Mouse (Mus musculus): ENCODE measurements around the gene B4galt5.
"Not testable (repeated sequence)": the region's sequence is repeated elsewhere in the genome, so short reads cannot be mapped to it uniquely, and the experiment has no call there.

B4galt5 gene

DNA sequence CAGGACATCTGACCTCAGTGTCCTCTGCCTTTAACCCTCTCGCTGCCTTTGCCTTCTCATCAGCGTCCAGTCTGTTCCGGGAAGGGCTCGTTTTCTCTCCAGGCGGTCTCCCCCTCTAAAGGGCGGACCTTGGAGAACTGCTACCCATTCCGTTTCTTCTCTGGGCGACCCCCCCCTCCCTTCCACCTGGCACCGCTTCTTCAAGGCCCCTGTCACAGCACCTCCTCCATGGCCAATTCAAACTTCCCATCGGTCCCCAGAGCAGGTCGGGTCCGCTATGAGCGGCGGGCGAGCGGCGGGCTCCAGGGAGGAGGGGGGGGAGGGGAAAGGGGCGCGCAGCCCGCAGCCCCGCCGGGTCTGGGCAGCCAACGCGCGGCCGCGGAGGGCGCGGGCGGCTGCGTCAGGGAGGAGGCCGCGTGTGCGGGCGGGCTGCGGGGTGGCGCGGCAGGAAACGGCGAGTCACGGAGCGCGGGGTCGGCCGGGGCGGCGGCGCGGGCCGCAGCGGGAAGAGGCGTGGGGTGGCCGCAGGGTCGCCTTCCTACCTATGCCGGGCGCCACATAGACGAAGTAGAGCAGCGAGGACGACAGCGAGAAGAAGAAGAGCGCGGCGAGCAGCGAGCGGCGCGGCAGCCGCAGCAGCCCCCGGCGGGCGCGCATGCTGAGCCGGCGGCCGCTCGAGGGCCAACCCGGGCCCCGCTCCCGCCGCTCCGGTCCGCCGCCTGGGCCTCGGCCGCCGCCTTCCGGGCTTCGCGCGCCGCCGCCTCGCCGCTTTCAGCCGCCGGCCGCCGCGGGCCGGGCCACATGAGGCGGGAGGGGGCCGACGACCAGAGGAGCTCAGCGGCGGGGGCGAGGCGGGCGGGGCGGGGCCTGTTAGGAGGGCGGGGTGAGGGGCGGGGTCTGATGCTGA is at the start of gene B4galt5:
Gene B4galt5, minus strand, starts transcription at position 808 of the 907 bp plus-strand sequence.
- DNase-seq, result peak in 1 of 2 experiments; percentile 73

DNA sequence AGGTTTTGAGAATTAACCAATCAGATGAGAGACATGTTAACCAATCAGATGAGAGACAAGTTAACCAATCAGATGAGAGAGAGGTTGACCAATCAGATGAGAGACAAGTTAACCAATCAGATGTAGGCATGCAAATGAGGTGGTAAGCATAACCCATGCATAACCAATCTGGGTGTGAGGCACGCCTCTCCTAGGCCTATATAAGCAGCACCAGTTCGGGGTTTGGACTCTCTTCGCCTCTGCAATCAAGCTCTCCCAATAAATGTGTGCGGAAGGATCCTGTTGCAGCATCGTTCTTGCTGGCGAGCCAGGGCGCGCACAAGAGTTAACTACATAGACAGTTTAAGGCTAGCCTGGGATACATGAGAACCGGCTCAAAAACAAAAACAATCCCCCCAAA is 47.4 kb upstream of the B4galt5 start:
- not testable (repeated sequence) for DNase-seq

DNA sequence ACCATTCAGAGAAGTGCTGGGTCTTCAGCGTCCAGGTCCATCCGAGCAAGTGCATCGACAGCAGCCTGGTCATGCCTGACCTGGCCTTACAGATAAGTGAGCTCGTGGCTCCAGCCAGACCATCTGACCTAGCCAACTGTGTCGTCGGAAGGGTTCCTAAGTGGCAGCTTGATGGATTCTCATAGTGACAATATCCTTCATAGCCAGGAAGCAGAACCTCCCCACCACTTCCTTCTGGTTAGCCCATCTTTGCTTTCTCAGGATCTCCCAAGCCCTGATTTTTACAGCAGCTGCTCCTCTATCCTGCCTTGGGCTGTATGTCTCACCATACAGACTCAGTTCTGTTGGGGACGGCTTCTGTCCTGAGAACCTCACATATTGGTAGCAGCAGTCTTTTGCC is 45.4 kb upstream of the B4galt5 start:
- no peak for DNase-seq

DNA sequence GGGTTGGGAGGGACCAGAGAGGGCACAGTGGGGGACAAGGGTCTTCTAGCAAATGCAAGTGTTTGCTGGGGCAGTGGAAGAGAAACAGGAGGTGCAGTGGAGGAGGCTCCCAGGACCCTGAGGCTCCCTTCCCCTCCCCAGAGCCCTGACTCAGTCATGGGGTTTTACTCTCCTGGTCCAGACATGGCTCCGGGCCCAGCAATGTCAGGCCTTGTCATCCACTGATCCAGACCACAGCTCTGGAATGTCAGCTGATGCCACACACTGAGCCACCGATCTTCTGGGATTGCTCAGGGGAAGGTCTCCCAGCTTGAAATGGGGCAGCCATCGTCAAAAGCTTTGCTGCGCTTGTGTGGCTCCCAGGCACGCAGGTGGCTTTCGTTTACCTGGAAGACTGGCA is 38.0 kb upstream of the B4galt5 start:
- no peak for DNase-seq

DNA sequence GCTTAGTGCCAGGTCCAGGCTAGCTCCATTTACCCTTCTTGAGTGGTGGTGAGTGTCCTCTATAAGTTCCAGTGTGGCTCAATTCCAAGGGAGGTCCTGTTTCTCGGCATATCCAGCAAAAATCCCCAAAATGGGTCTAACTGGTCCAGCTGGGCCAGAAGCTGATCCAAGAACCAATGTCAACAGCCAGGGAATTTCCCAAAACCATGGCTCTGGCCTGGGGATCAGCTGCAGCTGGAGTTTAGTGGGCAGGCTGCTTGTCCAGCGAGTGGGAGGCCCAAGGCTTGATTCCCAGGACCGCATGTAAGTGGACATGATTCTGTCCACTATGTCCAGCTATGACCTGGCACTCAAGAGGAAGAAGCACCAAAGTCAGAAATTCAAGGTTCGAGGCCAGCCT is 37.5 kb upstream of the B4galt5 start:
- no peak for DNase-seq

DNA sequence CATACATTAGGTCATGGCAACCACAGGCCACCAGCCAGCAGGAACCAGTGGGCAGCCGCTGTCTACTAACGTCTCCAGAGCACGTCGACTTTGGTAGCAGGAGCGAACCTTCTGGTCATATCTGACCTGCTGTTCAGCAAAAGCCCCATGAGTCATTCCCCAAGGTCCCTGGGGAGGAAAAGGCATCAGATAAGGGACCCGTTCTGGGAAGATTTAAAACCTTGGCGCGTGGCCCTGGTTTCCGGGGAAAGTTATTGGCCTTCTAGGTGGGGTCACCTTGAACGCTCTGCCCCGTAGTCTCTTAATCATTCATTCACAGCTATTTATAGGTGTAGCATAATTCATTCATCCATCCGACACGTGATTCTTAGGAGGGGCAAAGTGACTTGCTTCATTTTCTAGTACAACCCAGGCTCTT is 34.7 kb upstream of the B4galt5 start:
- DNase-seq, result no peak

DNA sequence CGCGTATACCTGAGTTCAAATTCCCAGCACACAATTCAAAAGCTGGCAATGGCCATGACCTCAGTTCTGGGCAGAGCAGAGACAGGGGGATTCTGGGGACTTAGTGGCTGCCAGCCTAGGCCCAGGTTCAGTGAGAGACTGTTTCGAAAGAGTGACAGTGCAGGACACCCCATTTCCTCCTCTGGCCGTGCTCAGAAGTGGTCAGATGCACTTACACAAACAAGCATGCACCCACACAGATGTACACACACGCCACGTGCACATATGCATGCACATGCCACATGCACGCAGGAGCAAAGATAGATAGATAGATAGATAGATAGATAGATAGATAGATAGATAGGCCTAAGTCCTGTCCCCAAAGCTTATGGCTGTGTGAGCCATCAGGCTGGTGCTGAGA is 33.4 kb upstream of the B4galt5 start:
- no peak for DNase-seq

DNA sequence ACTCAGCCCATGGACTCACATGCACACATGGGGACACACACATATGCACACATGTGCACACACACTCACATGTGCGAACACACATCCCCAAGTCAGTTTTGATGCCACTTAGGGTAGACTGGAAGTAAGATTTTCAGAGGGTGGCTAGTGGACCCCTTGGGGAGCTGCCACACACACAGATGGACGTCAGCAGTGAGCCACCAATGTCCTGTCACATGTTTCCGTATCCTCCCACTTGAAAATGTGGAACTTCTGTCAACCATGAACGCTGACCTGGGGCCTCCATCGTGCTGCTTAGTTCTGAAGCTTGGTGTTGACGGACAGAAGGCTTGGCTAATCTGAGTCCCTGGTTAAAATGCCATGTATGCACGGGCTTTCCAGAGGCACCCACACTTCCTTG is 32.6 kb upstream of the B4galt5 start:
- DNase-seq, result no peak

DNA sequence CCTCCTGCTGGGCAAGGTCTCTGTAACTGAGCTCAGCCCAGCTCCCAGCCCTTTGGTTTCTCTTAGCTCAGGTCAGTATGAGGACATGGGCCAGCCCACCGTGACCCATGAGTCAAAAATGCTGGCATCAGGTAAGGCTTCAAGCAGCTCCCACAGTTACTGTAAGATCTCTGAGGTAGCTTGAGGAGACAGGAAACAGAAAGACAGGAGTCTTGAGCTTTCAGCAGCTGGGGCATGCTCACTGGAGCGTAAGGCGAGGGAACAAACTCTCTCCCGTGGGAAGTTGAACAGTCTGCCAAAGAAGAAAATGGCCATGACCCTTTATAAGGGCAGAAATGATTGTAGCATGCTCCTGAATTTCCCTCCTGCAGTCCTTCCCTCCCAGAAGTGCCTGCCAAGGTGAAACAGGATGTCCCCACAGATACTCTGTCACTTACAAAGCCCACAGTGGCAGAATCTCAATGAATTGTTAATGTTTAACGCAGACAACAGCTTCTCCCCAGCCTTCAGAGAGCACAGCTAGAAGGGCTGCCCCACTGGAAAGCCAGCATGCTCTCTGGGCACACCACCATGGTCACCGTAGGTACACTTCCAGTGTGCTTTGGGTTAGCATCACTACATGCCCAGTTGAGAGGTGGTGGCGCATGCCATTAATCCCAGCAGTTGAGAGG is 31.8 kb upstream of the B4galt5 start:
- DNase-seq, result no peak

DNA sequence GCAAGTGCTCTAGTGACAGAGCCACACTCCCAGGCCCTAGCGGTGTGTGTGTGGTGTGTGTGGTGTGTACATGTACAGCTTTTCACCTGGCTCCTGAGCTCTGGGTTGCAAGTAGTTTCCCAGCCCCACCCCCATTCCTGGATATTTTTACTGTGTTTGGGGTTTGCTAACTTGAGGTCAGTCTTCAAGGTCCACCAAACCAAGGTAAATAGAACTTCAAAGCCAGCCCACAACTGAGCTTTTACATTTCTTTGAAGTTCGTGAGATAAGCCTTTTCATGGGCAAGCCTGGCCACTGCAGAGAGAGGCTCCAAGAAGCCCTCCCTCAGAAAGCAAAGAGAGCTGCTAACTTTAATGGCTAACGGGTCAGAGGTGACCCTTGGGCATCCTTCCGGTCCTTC is 30.0 kb upstream of the B4galt5 start:
- no peak for DNase-seq

DNA sequence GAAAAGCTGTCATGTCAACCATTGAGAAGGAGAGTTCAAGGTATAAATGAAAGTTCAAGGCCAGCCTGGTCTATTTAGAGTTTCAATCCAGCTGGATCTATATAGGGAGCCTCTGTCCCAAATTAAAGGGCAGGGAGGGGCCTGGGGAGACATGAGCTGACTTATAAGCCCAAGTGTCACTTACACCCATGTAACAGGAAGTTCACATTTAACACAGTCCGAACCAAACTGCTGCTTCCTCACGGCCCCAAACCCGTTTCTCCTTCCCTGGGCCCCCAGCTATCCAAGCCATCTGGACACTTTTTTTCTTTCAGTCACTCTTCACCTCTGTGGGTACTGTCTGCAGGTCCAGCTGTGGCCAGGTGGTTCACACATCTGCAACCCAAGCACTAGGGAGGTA is 28.7 kb upstream of the B4galt5 start:
- DNase-seq, result no peak

DNA sequence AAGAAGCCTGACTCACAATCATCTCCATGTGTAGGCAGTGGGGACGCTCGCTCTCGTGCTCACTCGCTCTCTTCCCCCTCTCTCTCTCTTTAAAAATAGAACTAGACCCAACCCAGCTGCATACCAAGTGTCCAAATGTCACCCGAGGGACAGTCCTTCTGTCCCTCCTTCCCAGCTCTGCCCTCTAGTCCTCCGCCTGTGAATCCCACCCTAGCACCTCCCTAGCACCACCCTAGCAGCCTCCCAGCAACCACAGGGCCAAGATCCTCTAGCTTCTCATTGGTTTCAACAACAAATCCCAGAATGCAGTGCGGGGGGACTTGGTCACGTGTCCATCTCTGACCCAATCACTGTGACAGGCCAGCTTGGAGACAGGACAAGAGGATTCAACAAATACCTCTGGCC is 27.2 kb upstream of the B4galt5 start:
- peak in 1 of 2 experiments; percentile 19 for DNase-seq

DNA sequence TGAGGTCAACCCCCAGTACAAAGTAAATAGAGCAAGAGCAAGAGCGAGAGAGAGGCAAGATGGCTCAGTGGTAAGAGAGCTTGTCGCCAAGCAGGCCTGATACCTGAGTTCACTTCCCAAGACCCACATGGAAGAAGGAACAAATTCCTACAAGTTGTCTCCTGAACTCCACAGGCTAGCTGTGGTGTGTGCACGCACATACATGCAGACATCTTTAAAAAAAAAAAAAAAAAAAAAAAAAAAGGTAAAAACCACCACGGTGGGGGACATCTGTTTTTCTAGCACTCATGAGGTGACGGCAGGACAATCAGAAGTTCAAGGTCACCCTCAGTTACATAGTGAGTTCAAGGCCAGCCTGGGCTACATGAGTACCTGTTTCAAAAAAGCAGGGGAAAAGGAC is 26.7 kb upstream of the B4galt5 start:
- no peak for DNase-seq

DNA sequence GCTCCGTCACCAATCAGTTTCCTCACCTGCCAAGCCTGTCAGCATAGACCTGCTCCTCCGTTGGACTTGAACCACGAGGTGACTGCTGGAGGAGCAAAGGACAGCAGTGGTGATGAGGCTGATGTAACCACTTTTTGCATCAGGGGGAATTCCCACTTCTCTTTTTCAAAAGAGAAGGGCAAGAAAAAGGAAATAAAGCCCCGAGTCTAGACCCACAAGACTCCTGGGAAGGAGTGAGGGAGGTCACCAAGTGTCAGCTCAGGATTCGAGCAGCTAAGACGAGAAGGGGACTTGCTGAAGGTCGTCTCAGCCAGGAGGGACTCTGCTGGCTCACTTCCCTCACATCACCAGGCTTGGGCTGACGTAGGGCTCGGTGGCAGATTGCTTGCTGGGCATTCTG is 26.2 kb upstream of the B4galt5 start:
- DNase-seq, result no peak

DNA sequence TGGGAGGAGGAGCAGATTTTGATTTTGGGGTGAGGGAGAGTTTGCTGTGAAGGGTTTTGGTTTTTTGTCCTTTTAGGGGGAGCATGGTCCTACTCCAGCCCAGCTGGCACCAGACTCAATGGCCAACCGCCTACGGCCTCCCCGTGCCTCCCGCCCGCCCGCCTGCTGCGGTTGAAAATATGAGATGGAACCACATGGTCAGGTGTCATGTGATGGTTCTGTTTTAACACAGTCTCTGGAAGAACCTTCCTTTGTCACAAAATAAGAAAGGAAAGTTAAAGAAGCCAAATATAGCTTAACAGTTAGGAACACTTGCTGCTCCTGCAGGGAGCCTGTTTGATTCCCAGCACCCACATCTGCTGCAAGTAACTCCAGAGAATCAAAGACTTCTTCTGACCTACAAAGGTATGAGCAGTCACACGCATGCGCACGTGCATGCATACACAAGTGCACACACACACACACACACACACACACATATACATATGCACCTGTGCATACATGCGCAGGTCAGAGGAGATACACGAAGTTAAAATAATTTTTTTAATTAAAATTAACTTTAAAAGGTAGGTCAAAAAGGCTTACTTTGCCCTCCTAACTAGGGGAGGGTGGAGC is 25.3 kb upstream of the B4galt5 start:
- DNase-seq, result peak in 1 of 2 experiments; percentile 42

DNA sequence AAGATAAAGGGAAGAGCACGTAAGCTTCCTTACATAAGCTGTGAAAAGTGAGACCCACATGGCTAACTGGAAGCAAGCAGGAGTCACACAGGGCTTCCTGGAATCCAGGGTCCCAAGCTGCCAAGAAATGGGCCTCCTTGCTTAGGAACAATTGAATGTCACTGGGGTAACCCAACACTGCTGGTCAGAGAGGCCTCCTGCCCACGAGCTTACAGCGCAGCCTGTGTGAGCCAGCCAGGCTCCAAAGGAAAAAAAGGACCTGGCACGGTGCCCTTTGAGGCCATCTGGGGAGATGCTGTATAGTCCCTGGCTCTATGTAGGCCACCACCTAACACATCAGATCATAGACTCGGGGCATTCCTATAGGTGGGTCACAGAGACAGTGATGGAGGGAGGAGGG is 24.3 kb upstream of the B4galt5 start:
- peak; percentile 94 to 97 for DNase-seq

DNA sequence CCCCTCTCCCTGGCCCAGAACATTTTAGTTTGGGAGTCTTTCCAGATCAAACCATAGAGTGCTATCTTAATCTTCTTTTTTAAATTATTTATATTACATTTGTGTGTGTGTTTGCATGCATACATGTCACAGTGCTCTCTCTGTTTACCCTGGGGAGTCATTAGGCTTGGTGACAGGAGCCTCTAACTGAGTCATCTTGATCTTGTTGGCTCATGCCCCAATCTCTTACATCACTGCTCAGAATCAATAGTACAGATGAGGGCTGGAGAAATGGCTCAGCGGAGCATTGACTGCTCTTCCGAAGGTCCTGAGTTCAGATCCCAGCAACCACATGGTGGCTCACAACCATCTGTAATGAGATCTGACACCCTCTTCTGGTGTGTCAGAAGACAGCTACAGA is 22.5 kb upstream of the B4galt5 start:
- no peak for DNase-seq

DNA sequence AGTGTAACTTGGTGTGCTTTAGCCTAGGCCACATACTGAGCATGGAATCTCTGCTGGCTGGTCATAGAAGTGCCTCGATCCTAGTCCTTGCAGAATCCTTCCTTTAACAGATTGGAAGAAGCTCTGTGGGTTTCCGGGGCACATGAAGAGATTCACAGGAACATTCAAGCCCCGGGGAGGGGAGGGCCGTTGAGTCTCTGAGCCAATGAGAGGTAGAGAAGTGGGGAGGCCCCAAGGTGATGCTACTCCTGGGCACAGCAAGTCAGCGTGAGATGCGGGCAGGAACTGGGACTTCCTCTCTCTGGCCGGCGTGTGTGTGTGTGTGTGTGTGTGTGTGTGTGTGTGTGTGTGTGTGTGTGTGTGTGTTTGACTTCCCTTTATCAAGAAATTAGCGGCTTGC is 19.3 kb upstream of the B4galt5 start:
- DNase-seq, result no peak

DNA sequence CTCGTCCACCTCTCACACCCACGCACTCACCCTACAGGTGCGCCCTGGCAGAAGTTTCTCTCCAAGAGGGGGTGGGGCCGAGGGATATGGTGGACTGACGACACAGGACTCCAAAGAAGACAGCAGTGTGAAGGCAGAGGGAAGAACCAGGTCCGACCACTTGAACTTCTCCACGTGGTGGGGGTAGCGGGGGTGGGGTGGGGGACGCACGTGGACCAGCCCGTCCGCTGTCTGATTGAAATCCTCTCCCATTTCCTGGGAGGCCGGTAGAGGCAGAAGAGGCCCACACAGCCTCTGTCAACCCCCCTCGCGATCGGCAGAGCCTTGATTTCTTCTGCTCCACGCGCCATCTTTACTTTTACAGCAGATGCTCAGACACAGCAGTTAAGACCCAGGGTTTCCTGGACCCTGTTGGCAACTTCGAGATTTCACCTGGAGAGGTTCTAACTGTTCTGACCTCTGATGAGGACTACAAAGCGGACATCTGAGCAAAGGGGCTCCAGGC is 18.8 kb upstream of the B4galt5 start:
- no peak for DNase-seq

DNA sequence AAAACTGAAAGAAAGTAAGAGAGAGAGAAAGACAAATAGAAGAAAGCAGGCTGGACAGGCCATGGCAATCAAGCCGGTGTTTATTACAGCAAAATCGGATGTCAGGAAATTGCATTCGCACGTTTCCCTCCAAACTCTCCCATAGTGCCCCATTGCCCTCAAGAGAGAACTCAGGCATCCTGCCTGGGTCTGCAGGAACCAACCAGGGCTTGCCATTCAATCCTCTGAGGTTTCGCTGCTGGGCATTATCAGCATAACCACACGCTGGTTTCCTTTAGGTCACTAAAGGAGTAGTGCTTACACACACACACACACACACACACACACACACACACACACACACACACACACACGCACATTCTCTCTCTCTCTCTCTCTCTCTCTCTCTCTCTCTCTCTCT is 18.3 kb upstream of the B4galt5 start:
- no peak for DNase-seq

DNA sequence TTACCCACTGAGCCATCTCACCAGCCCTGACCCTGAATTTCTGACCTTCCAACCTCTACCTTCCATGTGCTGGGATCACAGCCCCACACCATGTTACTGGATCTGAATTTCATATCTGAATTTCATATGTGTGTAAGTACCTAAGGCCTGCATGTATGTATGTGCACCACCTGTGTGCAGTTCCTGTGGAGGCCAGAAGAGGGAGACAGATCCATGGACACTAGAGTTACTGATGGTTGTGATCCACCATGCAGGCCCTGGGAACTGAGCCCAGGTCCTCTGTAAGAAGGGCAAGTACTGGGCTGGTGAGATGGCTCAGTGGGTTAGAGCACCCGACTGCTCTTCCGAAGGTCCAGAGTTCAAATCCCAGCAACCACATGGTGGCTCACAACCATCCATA is 16.1 kb upstream of the B4galt5 start:
- DNase-seq, result no peak

DNA sequence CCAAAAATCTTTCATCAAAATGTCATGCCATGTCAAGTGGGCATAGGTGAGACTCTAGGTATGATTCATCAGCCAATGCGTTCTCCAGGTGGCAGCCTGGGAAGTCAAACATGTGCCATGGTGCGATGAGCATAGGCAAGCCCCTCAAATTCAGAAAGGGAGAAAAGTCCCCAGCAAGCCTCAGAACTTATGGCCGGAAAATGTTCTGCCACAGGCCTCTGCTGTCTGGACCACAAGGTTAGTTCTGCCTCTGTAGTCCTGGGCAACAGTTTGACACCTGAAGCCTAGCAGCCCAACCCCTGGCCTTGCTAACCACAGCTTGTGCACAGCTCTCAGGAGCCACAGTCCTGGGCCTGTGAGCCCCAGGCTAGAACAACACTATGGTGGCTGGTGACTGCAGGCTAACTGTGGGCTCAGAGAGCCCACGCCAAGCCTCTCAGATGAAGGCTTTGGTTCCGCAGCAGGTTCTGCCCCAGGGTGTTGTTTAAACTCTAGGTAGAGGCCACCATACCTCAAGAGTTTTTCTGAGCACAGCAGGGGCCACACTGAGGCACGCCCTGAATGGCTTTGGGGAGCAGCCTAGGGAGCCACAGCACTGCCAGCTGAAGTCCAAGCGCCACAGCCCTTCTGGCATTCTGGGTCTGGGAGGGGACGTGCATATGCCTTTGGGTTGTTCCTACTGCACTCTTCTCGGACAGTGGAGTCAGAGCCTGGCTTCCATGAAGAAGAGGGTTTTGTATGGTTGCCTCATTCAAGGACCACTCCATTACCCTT is 14.5 kb upstream of the B4galt5 start:
- DNase-seq, result no peak

DNA sequence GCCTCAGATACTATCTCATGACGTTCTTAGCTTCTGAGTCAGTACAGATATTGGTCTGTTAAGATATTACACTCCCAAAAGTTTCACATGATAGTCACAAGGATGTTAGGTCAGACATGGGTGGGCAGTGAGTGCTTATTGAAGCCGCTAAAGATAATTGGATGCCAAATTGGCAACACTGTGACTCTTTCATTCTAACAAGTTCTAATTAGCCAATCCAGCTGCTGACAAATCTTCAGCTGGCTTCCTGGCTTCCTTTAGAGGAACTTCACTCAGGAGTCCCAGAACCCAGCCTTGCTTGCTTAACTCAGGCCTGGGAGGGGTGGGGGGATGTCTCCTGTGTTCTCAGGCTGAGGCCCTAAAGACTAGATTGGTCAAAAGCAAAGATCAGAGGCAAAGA is 9.5 kb upstream of the B4galt5 start:
- no peak for DNase-seq

Measured in cerebellum, postnatal 25 days (tissue).